Mouse (Mus musculus): ENCODE measurements around the gene Uts2b.

- TF ChIP-seq CTCF (IDR thresholded peaks at IDR 0.05; ENCODE audit: control insufficient read depth, insufficient read depth, low read length) (no peak), POLR2A (IDR thresholded peaks at IDR 0.05; ENCODE audit: borderline replicate concordance, control insufficient read depth, low read depth, low read length) (no peak)
These were observed 50.9 kb downstream of the Uts2b start for GRCm38 (mm10) chr16:27319099-27319498.
